Mouse (Mus musculus) sigmoid colon, adult 10 weeks (tissue): ENCODE results near the gene Sdc1. TPM values are rescaled to one million over a fixed set of nuclear protein-coding genes. Genes with fewer than 3 reads are reported as not detected.

Experiments used
- polyA plus RNA-seq: library from polyadenylated mRNA; stranded (reverse); fragments of 350-450 nt; fragmentation: Illumina TruSeq; extraction: RNeasy Lipid Tissue Mini Kit (QIAGEN cat#74804); gene quantifications from one replicate; pipeline ENCODE4 v1.2.3, GENCODE M21; 2014; ENCODE audit warnings: low read depth, low replicate concordance

Sdc1 gene
- 26.3 TPM for polyA plus RNA-seq

DNA sequence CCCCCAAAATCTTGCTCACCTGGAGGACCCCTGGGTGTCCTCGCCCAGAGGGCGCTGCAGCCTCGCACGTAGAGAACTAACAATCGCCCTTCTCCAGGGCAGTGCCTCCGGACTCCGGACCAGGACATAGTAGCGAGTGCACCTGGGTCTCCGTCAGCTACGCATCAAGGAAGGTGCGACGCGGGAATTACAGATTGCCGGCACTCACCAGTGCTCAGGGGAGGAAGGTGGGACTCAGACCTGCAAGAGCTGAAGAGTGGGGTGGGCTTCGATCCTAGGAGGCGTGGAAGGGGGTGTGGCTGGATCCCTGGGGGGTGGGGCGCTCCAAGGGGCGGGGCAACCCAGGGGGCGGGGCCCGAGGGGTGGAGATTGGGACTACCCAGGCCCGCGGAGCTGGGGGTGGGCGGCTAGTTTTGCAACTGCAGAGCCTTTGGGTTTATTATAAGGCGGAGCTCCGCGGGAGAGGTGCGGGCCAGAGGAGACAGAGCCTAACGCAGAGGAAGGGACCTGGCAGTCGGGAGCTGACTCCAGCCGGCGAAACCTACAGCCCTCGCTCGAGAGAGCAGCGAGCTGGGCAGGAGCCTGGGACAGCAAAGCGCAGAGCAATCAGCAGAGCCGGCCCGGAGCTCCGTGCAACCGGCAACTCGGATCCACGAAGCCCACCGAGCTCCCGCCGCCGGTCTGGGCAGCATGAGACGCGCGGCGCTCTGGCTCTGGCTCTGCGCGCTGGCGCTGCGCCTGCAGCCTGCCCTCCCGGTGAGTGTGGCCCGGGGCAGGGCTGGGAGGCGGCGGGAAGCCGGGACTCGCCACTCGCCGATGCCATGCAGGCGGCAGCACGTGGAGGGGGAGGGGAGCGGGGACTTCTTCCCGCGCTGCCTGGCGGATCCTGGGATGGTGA lies at the start of gene Sdc1:
TSS of gene Sdc1 (plus strand) at position 378 of the 898 bp plus-strand sequence.

Other genes starting within 250 kb of the Sdc1 start
- 0.76 TPM for gene Slc7a15, start 172.3 kb upstream of the Sdc1 start, polyA plus RNA-seq
- 225 TPM for gene Pum2, start 97.2 kb upstream of the Sdc1 start, polyA plus RNA-seq
- 691 TPM for gene Laptm4a, start 150.3 kb downstream of the Sdc1 start, polyA plus RNA-seq
- not detected for gene Matn3, start 176.6 kb downstream of the Sdc1 start, polyA plus RNA-seq
- gene Wdr35, start 202.6 kb downstream of the Sdc1 start, polyA plus RNA-seq = 5.0 TPM